Mouse (Mus musculus) ES-Bruce4 (cell line): ENCODE results near the gene Oit3.

Experiments used
- CTCF ChIP-seq: IDR thresholded peaks from one replicate; pipeline ENCODE4 v1.8.1; 2011; ENCODE audit warnings: low read depth, low read length
- EP300 ChIP-seq: IDR thresholded peaks from 2 replicates; pipeline ENCODE4 v1.6.1; 2011; ENCODE audit warnings: low read depth, low read length; ENCODE audit not compliant: insufficient read depth
- POLR2A ChIP-seq: IDR thresholded peaks from one replicate; pipeline ENCODE4 v1.8.1; 2011; ENCODE audit warnings: low read length; ENCODE audit not compliant: insufficient read depth

GRCm38 (mm10) chr10:59451839-59452238 is 10.3 kb upstream of the Oit3 start:
- no peak for TF ChIP-seq EP300
- TF ChIP-seq CTCF = peak; percentile 31
- no peak for TF ChIP-seq POLR2A
